Mouse (Mus musculus): ENCODE measurements around the gene Alkbh3. TPM values are rescaled to one million over a fixed set of nuclear protein-coding genes. Genes with fewer than 3 reads are reported as not detected.

Gene Alkbh3
- polyA plus RNA-seq, 1 experiment from 2014 or later: 46.3 TPM

- H3K4me1 ChIP-seq (replicated peaks): no peaks in the 10 kb centered on the region
- WGBS: 83% methylated on average over 9 of the region's 9 CpGs
- H3K27me3 ChIP-seq: no peaks in the 10 kb centered on the region
- ATAC-seq (ENCODE audit: low FRiP score): no peak
- H3K9me3 ChIP-seq: 0 out of 2 replicates have a peak, but pooled peaks cover 3% of the 10 kb centered on the region
- H3K36me3 ChIP-seq: no peaks in the 10 kb centered on the region
- H3K4me2 ChIP-seq: no peak overlapping the region
- no peak overlapping the region for H3K27ac ChIP-seq
- no peak overlapping the region for H3K4me3 ChIP-seq
- H3K9ac ChIP-seq: no peak overlapping the region
These were observed 72.1 kb downstream of the Alkbh3 start for GRCm38 (mm10) chr2:93938534-93938933.

Other genes starting within 250 kb of the Alkbh3 start
- 70.2 and 70.4 TPM in 2 replicates for gene Ext2, start 188.2 kb downstream of the Alkbh3 start, polyA plus RNA-seq (2015; fragmentation: Nextera tagmentation; extraction: Ambion mirVana)
- gene Accs, start 160.9 kb downstream of the Alkbh3 start, polyA plus RNA-seq (2015; fragmentation: Nextera tagmentation; extraction: Ambion mirVana): 6.2 and 7.0 TPM in 2 replicates
- gene Accsl, start 141.7 kb downstream of the Alkbh3 start, polyA plus RNA-seq (2015; fragmentation: Nextera tagmentation; extraction: Ambion mirVana): 0.34 and 0.35 TPM in 2 replicates
- 5.3 and 6.4 TPM in 2 replicates for gene Gm13889, start 53.6 kb downstream of the Alkbh3 start, polyA plus RNA-seq (2015; fragmentation: Nextera tagmentation; extraction: Ambion mirVana)
- gene Gm27027, start 14.5 kb downstream of the Alkbh3 start, polyA plus RNA-seq (2015; fragmentation: Nextera tagmentation; extraction: Ambion mirVana): not detected in 2 replicates
- 125 and 130 TPM in 2 replicates for gene Hsd17b12, start 147.2 kb upstream of the Alkbh3 start, polyA plus RNA-seq (2015; fragmentation: Nextera tagmentation; extraction: Ambion mirVana)